Mouse (Mus musculus) megakaryocyte, embryonic 14.5 days (primary cell): Measurements from ENCODE around the gene Pcbp2.

Experiments
- FLI1 ChIP-seq: IDR thresholded peaks from 2 replicates; pipeline ENCODE4 v1.6.1; 2012; ENCODE audit warnings: low read length, inconsistent platforms, mixed read lengths
- GATA1 ChIP-seq: IDR thresholded peaks from 3 replicates; pipeline ENCODE4 v1.6.1; 2012; ENCODE audit warnings: mixed read lengths, low read length, inconsistent platforms, borderline replicate concordance

- TF ChIP-seq GATA1 (no peak), FLI1 (no peak)
Observed at GRCm38 (mm10) chr15:102507561-102507960, 37.2 kb downstream of the Pcbp2 start.
